Mouse (Mus musculus) ZHBTc4 (cell line): ENCODE measurements around the gene Sde2.
"Not testable (repeated sequence)": the region's sequence is repeated elsewhere in the genome, so short reads cannot be mapped to it uniquely, and the experiment has no call there.

Source experiments
- DNase-seq: peaks from one replicate; pipeline ENCODE4 v3.0.0-alpha.2; 2011; ENCODE audit warnings: low read depth, low spot score

Gene Sde2

DNA sequence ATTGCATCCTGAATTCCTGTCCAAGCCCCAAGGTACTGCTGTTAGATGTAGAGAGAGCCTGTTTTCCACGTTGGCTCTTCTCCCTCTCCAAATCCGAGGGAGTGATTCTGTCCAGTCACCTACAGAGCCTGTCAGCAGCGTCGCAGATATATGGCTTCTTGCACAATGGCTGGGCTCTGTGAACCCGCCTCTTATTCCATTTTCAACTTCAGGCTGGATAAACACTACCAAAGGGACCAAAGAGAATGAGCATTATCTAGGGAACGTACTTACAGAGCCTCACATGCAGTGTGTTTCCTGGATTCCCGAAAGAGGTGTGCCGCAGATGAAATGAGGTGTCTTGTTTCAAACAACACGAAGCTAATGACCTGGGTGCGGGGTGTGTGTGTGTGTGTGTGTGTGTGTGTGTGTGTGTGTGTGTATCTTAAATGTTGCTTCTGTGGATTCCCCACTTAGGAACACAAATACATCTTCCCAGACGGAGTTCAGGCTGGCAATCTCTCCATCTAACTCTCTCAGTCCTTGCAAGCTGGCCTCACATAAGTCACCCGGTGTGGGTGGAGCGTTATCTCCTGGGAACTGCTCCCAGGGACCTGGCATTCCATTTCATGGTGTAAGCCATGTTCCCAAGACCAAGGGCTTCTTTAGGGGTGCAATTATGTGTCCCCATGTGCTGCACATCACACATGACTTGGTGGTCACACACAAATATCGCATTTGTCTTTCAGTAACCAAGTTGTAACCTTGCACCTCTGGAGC lies 20.2 kb upstream of the Sde2 start:
- DNase-seq: peak; percentile 42

DNA sequence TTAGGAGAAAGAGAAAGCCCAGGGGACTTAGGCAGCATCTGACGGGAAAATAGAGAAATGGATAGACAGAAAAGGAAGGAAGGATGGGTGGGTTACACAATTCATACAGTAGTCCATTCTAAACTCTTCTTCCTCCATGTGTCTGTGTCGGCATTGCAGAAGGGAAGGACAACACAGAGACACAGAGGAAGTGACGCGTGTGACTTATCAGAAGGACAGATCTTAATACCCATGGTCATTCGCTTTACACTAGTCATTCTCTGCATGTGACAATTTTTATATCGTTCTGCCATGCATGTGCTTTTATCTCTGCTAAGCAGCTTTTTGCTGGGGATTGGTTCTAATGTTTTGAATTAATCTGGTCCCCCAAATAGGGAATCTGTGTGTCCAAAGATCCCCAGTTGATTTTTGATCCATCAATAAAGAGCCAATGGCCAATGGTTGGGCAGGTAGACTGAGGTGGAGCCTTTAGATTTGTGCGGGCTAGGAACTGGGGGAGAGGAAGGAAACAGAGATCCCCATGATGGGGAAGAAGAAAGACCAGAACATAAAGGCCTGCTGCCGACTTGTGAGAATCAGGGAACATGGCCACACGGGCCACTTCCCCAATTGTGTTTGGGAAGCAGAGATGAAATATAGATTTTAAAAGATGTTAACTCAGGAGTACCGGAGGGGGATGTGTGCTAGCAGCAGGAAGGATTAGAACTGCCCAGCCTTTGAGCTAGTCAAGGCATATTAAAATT lies 15.5 kb upstream of the Sde2 start:
- DNase-seq: no peak

DNA sequence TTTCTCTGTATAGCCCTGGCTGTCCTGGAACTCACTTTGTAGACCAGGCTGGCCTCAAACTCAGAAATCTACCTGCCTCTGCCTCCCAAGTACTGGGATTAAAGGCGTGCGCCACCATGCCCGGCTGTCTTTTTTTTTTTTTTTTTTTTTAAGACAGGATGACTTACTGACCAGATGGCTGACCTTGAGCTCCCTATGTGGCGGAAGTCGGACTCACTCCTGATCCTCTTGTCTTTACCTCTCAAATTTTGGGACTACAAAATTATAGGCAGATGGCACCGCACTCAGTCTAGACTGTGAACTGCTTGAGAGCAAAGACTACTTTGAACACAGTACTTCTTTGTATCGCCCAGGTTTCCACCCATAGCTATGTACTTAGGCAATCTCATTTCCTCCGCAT lies 14.5 kb upstream of the Sde2 start:
- DNase-seq: not testable (repeated sequence)

DNA sequence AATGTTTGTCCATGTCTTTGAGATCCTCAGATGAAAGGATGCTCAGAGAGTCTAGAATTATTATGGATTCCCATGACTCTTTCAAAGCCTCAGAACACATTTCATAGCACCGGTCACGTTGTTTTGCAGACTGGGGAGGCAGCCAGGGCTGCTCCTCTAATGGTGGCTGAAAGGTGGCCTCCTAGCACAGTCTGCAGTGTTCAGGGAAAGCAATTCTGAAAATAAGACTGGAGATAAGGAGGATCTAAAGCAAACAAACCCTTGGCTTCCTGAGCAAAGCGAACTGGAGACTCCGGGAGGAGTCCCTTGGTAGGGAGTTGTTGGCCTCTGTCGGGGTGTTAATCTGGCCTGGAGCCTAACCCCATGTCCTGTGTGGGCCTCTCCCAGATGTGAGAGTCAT lies 13.7 kb upstream of the Sde2 start:
- DNase-seq: no peak

DNA sequence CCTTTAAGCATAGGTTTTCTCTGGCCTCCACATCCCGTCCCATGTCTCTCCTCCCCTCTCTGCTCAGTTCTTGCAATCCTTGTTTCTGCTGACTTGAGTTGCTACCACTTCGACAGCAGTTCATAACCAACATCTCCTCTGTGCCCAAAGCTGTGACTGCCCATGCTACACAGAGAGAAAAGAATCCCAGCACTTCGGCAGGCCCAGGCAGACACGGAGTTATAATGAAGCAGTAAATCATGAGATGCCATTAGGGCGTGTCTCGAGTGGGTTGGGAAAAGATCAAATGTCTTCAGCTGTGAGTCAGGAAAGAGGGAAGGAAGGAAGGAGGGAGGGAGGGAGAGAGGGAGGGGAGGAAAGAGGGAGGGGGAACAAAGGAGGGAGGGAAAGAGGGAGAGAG lies 12.9 kb upstream of the Sde2 start:
- no peak for DNase-seq

DNA sequence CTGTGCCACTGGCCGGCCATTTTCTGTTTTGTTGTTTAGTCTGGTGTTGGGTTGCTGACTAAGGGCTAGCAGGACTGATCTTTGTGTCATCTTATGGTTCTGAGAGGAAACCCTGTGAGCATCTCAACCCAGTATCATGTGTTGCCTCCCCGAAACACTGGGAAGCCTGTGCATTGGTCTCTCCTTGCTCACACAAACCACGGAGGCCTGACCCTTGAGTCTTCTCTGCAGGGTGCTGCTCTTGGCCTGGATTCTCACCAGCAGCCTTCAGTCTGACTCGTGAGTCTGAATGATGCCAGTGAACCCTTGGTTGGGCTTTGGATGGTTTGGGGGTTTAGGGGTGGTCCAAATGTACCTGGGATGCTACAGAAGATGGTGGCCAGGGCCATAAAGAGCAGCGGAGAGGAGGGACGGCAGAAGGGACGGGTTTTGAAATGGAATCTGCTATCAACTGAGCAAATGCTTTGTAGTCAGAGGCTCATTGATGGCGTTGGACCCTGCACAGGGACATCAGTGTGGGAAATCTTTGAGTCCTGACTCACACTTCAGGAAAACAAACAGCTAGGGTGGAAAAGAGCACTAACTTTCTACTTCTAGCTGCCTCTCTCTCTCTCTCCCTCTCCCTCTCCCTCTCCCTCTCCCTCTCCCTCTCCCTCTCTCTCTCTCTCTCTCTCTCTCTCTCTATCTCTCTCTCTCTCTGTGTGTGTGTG lies 11.6 kb upstream of the Sde2 start:
- no peak for DNase-seq

DNA sequence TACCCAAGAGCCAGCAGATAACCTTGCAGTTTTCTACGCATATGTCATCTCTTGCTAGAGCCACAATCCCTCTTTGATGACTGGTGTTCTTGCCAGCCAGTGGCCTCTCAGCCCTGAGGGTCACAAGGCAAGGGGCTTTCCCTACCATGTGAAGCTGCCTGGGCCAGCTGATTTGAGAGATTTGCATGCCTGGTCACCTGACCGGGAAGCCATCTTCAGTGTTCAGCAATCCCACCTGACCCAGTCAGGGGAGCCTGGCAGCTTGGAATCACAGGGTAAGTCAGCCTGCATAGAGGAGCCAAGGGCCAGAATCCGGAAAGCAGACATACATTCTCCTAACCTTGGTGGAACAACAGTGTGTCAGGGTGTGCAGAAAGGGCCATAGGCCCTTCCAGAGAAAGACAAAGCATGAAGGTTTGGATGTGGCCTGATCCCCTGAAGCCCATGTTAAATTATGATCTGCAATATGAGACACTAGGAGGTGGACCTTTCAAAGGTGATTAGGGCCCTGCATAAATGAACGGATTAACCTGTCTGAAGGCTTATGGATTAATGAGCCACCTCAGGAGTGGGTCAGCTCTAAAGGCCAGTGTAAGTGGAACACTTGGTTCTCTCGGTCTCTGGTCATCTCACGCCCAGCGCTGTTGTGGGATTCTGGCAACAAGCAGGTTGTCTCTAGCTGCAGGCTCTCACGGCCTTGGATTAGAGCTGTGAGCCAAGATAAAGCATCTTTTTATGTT lies 9.2 kb upstream of the Sde2 start:
- peak; percentile 39 for DNase-seq

DNA sequence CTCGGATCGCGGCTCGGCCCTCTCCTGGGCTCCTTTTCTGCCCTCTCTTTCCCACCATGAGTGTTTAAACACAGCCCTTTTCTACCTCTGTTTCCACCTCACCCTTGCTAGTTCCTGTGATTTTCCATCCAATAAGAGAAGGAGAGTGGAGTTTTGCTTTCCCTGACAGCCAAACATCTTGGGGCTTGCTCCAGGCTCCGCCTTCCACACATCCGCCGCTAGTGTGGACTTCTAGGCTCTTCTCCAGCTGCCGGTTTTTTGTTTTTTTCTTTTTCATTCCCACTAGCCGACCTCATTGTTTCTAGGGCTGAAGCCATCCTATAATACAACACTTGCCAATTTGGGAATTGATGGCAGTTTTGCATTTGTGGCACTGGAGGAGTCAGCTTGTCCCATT lies 2.8 kb upstream of the Sde2 start:
- peak; percentile 79 for DNase-seq

DNA sequence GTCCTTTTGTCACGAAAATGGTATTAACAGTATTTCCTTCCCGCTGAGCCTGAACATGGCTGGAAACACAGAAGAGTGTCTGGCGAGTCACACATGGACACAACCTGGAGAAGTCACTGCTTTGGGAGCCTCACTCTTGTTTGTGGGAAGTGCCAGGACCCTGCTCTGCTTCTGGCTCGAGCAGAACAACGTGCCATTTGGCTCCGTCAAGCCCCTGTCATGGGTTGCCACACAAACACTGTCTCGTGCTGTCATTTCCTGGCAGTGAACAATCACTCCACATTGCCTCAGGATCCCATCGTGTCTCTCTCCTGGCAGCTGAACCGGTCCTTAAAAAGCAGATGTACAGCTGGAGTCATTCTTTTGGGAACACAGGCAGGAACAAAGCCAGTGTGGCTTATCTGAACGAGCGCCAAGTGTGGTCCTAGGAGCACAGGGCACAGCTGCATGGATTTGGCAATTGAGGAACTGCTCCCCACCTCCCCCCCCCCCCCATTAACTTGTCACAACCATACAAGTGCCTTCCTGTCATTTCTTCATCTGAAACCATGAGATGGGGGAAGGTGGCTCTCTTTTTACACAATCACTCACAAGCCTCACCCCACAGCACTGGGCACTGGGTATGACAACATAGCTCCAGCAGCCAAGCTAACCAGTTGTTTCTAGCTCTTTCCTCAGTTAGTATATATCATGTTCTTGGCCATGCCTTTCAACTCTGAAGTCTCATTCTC lies 2.3 kb upstream of the Sde2 start:
- DNase-seq: no peak

DNA sequence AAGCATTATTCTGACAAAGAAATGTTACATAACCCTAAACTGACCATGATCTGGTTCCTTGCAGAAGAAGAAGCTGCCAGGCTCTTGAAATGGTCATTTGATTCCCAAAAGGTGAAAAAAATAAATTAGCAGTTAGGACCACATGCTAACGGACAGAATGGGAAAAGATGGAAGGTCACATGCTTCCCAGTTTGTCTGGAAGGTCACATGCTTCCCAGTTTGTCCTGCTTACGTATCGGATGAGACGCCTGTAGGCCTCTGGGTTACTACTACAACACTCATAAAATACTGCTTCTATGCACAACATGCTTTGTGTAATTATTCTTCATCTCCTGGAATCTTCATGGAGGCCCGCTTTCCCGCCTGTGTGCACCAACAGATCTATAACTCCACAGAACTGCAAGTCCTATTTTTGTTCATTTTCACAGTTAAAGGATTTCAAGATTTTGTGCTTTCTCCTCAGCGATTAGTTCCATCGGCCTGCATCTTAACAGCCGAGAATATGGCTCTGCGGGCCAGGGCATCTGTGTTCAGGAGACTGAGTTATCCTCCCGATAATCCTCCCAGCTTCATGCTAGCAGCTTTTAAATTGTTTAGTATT lies 1.1 kb upstream of the Sde2 start:
- DNase-seq: peak; percentile 45

DNA sequence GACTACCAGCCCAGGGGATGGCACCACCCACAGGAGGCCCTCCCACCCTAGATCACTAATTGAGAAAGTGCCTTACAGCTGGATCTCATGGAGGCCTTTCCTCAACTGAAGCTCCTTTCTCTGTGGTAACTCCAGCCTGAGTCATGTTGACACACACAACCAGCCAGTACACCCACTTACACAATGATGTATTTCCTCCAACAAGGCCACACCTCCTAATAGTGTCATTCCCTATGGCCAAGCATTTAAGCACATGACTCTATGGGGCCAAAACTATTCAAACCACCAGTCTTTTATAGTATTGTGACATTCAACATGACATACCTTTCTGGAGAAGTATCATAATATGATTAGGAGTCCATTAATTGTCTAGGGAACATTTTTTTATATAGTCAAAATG lies 7.8 kb downstream of the Sde2 start:
- DNase-seq: no peak

DNA sequence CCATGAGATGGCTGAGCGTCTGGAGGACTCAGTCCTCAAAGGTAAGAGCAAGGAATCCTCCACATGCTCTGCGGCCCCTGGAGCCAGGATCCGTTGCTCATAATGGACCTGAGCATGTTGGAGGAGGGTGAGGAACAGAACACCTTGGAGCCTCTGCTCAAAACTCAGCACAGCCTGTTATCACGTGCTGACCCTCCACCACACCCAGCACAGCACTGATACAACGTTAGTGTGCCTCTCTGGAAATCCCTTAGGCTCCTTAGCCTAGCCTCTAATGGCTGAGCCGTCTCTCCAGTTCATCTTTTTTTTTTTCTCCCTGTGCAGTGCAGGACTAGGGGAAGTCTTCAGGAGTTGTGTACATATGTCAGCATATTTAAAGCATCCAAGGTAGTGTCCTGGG lies 9.1 kb downstream of the Sde2 start:
- DNase-seq: no peak

DNA sequence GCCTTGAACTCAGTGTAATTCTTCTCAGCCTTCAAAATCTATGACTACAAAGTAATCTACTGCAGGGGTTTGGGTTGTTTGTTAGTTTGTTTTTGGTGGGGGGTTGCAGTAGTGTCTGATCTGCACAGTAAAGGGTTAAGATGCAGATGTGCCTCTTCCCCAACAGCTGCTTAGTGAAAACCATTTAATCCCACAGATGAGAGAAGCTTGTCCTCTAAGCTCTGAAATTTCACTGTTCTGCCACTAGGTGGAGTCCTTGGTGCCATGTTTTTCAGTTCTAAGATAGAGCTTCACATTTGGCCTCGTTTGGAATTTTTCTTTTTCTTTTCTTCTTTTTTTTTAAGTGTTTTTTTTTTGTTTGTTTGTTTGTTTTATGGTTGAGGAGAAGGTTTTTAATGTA lies 12.7 kb downstream of the Sde2 start:
- DNase-seq: peak; percentile 70

DNA sequence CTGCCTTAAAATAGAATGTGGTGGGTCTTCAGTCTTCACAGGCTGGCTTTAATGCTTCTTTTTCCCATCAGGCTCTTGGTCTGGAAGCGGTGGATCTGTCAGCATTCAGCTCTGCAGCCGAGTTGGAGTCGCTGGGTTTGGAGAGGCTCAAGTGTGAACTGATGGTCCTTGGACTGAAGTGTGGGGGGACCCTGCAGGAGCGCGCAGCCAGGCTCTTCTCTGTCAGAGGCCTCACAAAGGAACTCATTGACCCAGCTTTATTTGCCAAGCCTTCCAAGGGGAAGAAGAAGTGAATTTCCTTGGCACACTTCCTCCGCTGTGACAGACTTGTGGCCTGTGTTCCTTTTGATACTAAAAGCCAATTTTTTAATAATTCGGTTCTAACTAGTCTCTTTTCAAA lies 15.1 kb downstream of the Sde2 start:
- no peak for DNase-seq

DNA sequence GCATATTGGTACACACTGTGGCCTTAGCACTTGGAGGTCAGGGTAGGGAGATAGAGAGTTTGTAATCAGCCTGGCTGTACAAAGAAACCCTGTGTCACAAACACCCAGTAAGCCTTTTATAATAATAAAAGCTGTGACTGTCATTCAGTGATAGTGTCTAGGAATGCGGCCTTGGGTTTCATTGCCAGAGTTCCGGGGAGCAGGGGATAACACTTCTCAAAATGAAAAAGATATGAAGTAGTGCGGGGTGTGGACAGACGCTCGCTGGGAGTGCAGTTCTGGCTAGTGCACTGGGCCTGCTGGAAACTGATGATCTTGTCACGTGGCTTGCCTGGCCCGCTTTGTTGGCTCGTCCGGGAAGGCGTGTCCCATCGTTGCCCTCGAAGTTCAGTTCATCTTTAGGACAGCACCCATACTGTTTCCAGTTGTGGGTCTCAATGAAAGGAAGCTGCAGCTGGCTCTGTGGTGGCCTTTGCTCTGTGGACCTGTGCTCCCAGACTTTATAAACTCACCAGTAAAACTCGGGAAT lies 19.3 kb downstream of the Sde2 start:
- DNase-seq: peak; percentile 55

DNA sequence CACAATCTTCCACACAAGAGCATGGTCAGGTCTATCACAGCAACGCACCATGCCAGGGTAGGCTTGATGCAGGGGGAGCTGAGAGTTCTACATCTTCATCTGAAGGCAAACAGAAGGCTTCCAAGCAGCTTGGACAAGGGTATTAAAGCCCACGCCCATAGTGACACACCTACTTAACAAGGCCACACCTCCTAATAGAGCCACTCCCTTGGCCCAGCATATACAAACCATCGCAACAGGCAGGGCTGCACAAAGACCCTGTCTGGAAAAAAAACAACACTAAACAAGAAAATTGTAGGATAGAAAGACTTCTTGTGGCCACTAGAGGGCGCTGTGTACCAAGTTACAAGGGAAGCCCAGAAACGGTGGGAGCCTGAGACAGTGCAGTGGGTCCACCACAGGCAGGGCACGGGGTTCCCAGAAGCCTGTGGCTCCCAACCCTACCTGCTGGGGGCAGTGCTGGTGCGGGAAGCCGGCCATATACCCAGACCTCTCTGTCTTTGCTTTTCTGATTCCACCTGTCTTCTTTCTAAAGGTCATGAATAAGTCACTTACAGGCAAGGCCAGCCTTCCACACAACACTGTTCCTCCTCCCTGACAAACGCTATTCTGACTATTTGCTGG lies 23.0 kb downstream of the Sde2 start:
- DNase-seq: peak; percentile 98

DNA sequence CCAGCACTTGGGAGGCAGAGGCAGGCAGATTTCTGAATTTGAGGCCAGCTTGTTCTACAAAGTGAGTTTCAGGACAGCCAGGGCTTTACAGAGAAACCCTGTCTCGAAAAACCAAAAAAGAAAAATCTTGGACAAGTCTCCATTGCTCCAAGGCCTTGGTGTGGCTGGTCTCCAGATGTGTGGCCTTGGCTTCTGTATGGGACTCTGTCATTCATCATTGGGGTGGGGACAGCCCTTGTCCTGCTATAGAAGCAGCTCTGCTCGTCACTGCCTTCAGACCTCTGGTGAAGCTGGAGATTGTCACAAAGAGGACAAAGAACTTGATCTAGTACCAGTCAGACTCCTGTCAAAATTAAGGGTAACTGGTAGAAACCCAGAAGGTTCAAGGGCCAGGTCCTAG lies 23.7 kb downstream of the Sde2 start:
- no peak for DNase-seq

DNA sequence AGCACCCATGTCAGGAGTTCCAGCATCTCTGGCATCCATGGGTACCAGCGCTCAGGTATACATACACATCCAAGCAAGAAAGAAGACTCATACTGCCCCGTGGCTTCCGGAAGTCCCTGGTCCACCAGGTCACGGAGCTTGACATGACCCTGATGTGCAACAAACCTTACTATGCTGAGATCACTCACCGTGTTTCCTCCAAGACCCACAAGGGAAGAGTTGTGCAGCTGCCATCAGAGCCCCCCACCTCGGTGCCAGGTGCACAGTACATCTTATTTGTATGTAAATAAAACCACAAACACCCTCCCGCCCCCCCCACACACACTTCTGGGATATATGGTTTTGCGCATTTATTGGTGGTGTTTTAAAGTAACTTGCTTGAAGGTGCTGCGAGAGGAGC lies 24.2 kb downstream of the Sde2 start:
- no peak for DNase-seq

DNA sequence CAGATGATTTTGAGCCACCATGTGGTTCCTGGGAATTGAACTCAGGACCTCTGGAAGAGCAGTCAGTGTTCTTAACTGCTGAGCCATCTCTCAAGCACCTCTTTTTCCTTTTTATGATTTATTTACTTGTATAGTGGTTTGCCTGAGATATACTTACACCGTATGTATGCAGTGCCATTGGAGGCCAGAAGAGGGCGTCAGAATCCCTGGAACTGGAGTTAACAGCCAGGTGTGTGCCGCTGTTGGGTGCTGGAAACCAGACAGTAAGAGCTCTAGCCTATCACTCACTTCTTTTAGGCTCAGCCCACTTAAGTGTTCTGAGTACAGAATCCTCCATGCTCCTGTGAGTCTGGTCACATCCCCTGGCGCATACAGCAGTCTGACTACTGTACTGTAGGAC lies 26.5 kb downstream of the Sde2 start:
- DNase-seq: peak; percentile 73

DNA sequence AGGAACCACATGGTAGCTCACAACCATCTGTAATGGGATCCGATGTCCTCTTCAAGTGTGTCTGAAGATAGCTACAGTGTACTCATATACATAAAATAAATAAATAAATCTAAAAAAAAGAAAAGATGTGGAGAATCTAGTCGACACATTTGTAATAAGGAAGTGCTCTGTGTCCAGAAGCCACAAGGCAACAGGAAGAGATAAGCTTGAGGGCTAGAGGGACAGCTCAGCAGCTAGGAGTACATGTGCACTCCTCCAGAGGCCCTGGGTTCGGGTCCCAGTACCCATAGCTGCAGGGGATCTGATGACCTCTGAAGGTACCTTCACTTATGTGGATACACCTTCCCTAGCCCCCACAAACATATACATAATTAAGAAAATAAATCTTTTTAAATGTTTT lies 30.8 kb downstream of the Sde2 start:
- DNase-seq: no peak
